Mouse (Mus musculus): ENCODE measurements around the gene Ikbip. TPM values are rescaled to one million over a fixed set of nuclear protein-coding genes. Genes with fewer than 3 reads are reported as not detected.

Ikbip gene
- total RNA-seq, 1 experiment from 2014 or later: 32.8 TPM

GRCm38 (mm10) chr10:91116958-91117357 lies 34.2 kb downstream of the Ikbip start:
- no peak for DNase-seq

GRCm38 (mm10) chr10:91122646-91123045 lies 39.9 kb downstream of the Ikbip start:
- DNase-seq: no peak

DNA sequence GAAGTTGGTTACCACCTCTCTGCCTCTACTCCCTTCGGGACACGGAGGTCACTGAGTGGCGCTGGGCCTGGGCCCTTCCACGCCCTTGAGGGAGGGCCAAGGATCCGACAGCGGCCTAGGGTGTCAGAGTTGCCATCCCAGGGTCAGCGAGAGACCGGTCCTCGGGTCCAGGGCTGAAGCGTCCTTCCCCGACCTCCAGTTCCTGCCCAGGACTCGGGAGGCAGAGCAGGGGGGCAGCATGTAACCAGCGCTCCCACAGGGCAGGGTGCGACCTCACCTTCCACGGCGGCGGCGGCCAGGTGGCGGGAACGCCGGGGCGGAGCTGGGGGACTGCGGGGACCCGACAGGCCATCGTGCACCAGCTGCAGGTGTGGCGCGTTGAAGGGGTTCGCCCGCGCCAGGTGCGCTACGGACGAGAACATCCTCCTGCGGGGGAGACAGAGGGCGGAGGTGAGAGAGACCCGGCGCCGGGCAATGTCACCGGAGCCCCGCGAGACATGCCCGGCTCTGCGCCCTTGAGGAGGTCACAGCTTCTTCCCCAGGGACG lies 40.6 kb downstream of the Ikbip start:
- peak; percentile 59 for DNase-seq

DNA sequence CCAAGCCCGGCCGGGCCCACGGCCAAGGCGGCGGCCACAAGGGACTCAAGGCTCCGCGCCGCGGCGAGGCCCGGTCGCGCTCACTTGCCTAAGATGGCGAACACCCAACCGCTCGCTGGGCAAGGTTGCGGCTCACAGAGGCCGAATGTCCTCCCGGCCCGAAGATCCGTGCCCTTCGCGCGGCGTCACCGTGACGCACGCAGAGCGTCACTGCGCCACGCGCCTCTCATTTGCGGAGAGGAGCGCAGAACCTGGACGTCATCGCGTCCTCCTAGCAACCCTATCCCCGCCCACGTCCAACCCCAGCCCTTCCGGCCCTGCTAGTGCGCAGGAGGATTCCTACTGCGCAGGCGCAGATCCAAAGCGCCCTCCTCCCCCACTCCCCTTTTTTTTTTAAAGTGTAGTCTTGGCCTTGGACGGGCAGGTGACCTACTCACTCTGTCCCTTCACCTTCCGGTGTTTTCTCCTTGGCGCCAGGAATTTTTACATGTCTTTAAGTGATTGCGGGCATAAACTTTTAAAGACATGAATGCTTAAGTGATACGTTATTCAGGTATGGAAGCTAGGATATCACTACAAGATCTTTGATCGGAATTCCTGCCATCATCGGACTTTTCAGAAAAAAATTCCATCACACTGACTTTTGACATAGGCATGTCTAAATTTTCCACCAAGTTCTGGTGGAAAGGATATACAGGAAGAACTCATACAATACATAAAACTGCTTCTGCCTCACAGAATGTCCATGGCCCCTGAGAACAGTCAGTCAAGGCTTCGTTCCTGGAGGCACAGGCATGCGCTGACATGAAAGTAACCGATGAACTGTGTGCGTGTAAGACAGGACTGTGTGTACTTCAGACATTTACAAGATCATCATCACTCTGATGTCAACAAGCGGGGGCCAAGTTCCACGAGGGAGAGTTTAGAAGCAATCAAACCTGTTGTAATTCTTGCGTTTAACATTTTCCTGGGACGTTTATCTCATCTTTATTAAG lies 41.4 kb downstream of the Ikbip start, which contains the start of gene Slc25a3:
Slc25a3 (minus strand) TSS at position 232 of the 995 bp plus-strand sequence.
- DNase-seq: peak; percentile 95

GRCm38 (mm10) chr10:91126618-91127355 lies 44.0 kb downstream of the Ikbip start:
- no peak for DNase-seq

DNA sequence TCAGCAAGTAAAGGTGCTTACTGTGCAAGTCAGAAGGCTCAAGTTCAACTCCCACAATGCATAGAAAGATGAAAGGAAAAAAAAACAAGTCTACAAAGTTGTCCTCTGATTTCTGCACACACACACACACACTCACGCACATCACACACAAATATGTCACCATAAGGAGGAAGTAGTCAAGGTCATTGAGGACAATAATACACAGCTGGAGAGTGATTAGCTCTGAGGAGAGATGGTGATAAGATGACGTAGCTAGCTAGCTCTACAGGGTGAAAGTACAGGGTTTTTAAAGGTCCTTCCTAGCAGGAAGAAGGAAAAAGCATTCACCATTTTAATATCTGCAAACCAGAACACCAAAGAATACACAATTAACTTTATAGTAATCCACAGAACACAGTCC lies 44.7 kb downstream of the Ikbip start:
- DNase-seq: no peak

- DNase-seq: no peak
Measured at GRCm38 (mm10) chr10:91128551-91129160, 45.9 kb downstream of the Ikbip start.

DNA sequence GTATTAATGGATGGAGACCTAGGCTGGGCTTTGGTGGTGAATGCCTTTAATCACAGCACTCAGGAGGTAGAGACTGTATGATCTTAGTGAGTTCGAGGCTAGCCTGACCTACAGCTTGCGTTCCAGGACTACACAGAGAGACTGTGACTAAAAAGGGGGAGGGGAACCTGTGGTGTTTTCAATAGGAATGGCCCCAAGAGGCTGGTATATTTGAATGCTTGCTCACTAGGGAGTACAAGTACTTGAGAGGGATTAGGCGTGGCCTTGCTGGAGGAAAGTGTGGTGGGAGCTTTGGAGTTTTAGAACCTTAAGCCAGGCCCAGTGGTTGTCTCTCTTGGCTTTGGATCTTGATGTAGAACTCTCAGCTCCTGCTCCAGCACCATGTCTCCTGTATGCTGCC lies 48.1 kb downstream of the Ikbip start:
- DNase-seq: no peak

DNA sequence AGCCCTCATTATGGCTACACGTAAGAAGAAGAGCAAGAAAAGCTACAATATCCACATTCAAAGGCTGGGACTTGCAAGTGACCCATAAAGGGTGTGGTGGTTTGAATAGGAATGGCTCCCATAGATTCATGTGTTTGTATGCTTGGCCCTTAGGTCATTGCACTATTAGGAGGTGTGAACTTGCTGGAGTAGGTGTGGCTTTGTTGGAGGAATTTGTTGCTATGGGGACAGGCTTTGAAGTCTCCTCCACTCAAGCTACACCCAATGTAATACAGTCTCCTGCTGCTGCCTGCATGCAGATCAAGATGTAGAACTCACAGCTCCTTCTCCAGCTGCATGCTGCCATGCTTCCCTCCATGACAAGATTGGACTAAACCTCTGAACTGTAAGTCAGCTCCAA lies 48.8 kb downstream of the Ikbip start:
- DNase-seq: no peak

DNA sequence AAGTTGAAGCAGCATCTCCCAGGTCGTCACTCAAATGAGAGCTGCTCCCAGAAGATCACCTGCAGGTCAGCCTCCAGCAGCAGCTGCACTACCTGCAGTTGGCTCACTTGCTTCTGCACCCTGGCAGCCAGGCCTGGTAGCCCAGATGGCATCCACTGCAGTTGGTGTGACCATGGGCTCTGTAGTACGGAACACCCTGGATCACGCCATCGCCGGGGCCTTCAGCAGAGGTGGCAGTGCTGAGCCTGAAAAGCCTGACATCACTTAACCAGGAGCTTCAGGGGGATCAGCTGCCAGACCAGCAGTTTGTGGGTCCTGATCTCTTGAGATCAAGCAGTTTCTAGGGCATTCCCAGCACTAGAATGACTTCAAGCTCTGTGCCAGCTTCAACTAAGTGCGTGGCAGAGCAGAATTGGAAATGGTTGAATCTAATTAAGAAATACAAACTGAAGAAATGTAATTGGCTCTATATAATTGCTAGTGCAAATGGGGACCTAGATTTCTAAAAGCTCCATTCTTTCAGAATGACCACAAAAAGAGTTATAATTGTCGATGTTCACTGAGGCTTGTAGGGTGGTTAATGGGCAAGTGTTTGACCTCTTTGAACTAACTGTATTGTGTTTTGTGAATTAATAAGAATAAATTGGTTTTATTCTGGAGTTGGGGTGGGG lies 52.7 kb downstream of the Ikbip start:
- DNase-seq: no peak

DNA sequence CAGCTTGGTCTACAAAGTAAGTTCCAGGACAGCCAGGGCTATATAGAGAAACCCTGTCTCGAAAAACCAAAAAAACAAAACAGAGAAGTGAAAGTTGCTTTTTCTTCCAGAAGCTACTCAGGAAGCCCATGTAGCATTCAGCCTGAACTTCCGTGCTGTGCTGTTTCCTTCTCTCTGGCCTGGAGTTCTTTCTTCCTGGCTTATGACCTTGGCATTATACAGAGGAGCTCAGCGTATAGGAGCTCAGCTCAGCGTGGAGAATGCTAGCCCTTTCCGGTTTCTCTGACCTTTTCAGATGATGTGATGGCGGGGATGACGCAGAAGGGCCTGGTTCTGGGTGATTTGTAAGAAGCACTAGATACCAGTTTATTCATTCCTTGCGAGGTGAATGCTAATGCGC lies 54.7 kb downstream of the Ikbip start:
- DNase-seq: no peak

- no peak for DNase-seq
Measured at GRCm38 (mm10) chr10:91138317-91138716, 55.6 kb downstream of the Ikbip start.

DNA sequence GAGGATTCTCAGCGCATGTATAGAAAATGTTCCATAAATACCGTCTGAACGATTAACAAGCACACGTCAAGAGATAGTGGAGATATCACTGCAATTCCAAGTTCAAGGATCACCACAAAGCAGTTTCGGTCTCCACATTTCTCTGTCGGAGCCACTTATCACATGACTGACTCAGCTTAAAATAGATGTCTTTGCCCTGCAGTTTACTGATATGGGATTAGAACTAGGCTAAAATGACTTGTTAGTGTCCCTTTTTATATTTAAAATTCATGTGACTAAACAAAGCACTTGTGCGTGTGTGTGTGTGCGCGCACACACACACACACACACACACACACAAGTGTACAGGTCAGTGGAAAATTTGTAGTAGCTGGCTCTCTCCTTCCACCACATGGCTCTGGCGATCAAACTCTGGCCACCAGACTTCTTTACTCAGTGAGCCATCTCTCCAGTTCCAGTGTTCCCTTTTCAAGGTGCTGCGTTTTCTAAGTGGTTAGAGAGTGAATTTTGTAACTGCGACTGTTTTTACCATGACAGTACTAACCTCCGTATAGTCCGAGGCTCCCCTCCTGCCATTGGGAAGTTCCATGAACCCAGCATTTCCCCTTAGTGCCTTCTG lies 56.5 kb downstream of the Ikbip start:
- DNase-seq: no peak

DNA sequence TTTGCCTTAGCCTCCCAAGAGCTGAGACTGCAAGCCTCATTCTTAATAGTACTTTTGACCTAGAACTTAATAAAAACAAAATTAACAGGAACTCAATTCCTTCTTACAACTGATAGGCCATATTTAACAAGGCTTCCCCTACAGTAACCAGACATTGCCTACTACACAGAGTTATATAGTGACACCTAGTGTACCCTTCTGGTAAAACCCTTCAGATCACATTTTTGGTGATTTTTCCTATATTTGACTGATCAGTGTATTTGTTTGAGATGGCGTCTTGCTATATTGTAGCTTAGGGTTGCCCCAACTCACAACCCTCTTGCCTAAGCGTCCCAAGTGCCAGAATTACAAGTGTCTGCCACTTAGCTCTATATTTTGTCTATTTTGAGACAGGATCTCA lies 58.8 kb downstream of the Ikbip start:
- no peak for DNase-seq

- no peak for DNase-seq
Measured at GRCm38 (mm10) chr10:91142654-91143191, 60.0 kb downstream of the Ikbip start.

DNA sequence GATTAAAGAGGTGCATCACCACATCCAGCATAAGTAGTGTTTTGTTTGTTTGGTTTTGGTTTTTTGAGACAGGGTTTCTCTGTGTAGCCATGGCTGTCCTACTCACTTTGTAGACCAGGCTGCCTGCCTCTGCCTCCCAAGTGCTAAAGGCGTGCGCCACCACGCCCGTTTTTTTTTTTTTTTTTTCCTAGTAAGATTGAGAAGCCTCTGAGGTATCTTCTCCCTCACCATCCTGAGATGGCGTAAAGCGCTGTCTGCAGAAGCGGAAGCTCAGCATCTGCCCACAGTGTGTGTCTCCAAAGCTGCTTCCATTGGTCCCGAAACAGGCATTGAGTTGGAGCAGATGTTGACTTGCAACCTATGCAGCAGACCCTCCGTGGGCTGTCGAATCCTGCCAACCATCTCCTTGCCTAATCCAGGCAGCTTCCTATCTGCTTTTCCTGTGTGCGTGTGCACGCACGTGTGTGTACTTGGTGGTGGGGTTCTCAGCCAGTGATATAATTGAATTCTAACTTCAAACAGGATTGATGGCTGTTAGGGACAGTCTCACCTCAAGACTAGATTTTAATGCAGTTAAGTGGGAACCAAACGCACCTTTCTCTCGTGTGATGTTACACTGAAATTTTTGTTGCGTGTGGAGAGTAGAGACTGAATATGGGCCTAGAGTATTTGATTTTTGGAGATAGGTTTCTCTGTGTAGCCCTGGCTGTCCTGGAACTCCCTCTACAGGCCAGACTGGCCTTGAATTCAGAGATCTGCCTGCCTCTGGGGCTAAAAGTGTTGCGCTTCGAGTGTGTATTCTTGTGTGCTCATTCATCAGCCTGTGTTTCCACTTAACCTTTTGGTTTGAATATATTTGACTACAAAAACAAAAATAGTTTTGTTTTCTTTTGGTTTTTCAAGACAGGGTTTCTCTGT lies 60.8 kb downstream of the Ikbip start:
- DNase-seq: no peak

DNA sequence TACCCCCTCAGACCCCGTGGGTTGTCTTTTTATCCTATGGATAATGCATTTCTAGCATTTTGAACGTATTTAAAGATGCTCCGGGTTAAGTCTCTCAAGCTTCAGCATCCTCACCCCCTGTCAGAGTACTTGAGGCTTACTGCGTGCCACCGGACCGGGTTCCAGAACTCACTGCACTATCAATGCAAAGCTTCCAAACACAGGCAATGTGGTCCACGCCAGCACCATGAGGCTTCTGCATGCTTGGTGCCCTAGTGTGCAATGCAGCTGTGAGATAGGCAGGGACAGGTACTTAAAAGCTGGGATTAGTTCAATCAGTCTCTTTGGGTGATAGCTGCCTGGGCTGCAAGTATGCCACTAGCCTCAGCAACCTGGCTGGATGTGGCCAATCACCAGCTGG lies 62.7 kb downstream of the Ikbip start:
- no peak for DNase-seq
